Mouse (Mus musculus): ENCODE results near the gene Kcne1l. TPM values are rescaled to one million over a fixed set of nuclear protein-coding genes. Genes with fewer than 3 reads are reported as not detected.
A peak's percentile ranks its signal among the peaks of the same experiment; 100 is the strongest.

Kcne1l gene
- polyA plus RNA-seq, 1 experiment: 0.86 TPM

- TF ChIP-seq POLR2A (IDR thresholded peaks at IDR 0.05; ENCODE audit: control insufficient read depth, extremely low read depth, insufficient read depth, low read length, poor library complexity) (no peak), CTCF (IDR thresholded peaks at IDR 0.05; ENCODE audit: borderline replicate concordance, control insufficient read depth, extremely low read depth, insufficient read depth, low read length, poor library complexity) (no peak)
- peak; percentile 36 for DNase-seq
- no peak overlapping the region for H3K27ac ChIP-seq (ENCODE audit: control insufficient read depth, insufficient read depth, low read length)
- WGBS: 55% methylated on average over 11 of the region's 11 CpGs
- H3K27me3 ChIP-seq (ENCODE audit: control insufficient read depth, insufficient read depth, low read length): no peaks in the 10 kb centered on the region
- H3K4me3 ChIP-seq (ENCODE audit: control insufficient read depth, insufficient read depth, low read length): no peak overlapping the region
- H3K36me3 ChIP-seq (ENCODE audit: control insufficient read depth, insufficient read depth, low read length): no peaks in the 10 kb centered on the region
- H3K4me1 ChIP-seq (replicated peaks; ENCODE audit: control insufficient read depth, insufficient read depth, low read length): no peaks in the 10 kb centered on the region
Observed at GRCm38 (mm10) chrX:142314307-142315024, 8.4 kb upstream of the Kcne1l start.

GRCm38 (mm10) chrX:142310431-142310830 lies 4.3 kb upstream of the Kcne1l start:
- H3K36me3 ChIP-seq (ENCODE audit: control insufficient read depth, insufficient read depth, low read length): no peaks in the 10 kb centered on the region
- WGBS: 90% methylated on average over 5 of the region's 5 CpGs
- no peak for DNase-seq
- H3K4me1 ChIP-seq (replicated peaks; ENCODE audit: control insufficient read depth, insufficient read depth, low read length): no peaks in the 10 kb centered on the region
- no peak for TF ChIP-seq POLR2A (IDR thresholded peaks at IDR 0.05; ENCODE audit: control insufficient read depth, extremely low read depth, insufficient read depth, low read length, poor library complexity)
- TF ChIP-seq CTCF (IDR thresholded peaks at IDR 0.05; ENCODE audit: borderline replicate concordance, control insufficient read depth, extremely low read depth, insufficient read depth, low read length, poor library complexity): no peak
- no peak overlapping the region for H3K27ac ChIP-seq (ENCODE audit: control insufficient read depth, insufficient read depth, low read length)
- H3K27me3 ChIP-seq (ENCODE audit: control insufficient read depth, insufficient read depth, low read length): 0 out of 2 replicates have a peak, but pooled peaks cover 2% of the 10 kb centered on the region
- H3K4me3 ChIP-seq (ENCODE audit: control insufficient read depth, insufficient read depth, low read length): no peak overlapping the region

GRCm38 (mm10) chrX:142305010-142305868 lies 855 bp downstream of the Kcne1l start:
- H3K36me3 ChIP-seq (ENCODE audit: control insufficient read depth, insufficient read depth, low read length): no peaks in the 10 kb centered on the region
- H3K4me3 ChIP-seq (ENCODE audit: control insufficient read depth, insufficient read depth, low read length): no peak overlapping the region
- H3K4me1 ChIP-seq (replicated peaks; ENCODE audit: control insufficient read depth, insufficient read depth, low read length): no peaks in the 10 kb centered on the region
- no peak overlapping the region for H3K27ac ChIP-seq (ENCODE audit: control insufficient read depth, insufficient read depth, low read length)
- 0 out of 2 replicates have a peak, but pooled peaks cover 2% of the 10 kb centered on the region for H3K27me3 ChIP-seq (ENCODE audit: control insufficient read depth, insufficient read depth, low read length)
- DNase-seq: no peak
- TF ChIP-seq CTCF (IDR thresholded peaks at IDR 0.05; ENCODE audit: borderline replicate concordance, control insufficient read depth, extremely low read depth, insufficient read depth, low read length, poor library complexity) (no peak), POLR2A (IDR thresholded peaks at IDR 0.05; ENCODE audit: control insufficient read depth, extremely low read depth, insufficient read depth, low read length, poor library complexity) (no peak)
- WGBS: 49% methylated on average over 31 of the region's 35 CpGs

- H3K4me1 ChIP-seq (replicated peaks; ENCODE audit: control insufficient read depth, insufficient read depth, low read length): no peaks in the 10 kb centered on the region
- no peak for TF ChIP-seq POLR2A (IDR thresholded peaks at IDR 0.05; ENCODE audit: control insufficient read depth, extremely low read depth, insufficient read depth, low read length, poor library complexity)
- no peak for TF ChIP-seq CTCF (IDR thresholded peaks at IDR 0.05; ENCODE audit: borderline replicate concordance, control insufficient read depth, extremely low read depth, insufficient read depth, low read length, poor library complexity)
- H3K36me3 ChIP-seq (ENCODE audit: control insufficient read depth, insufficient read depth, low read length): no peaks in the 10 kb centered on the region
- no peak for DNase-seq
- H3K4me3 ChIP-seq (ENCODE audit: control insufficient read depth, insufficient read depth, low read length): no peak overlapping the region
- H3K27ac ChIP-seq (ENCODE audit: control insufficient read depth, insufficient read depth, low read length): no peak overlapping the region
- H3K27me3 ChIP-seq (ENCODE audit: control insufficient read depth, insufficient read depth, low read length): 0 out of 2 replicates have a peak, but pooled peaks cover 2% of the 10 kb centered on the region
Observed at GRCm38 (mm10) chrX:142304592-142304991, 1.5 kb downstream of the Kcne1l start.

GRCm38 (mm10) chrX:142303456-142303855 lies 2.6 kb downstream of the Kcne1l start:
- no peak overlapping the region for H3K4me3 ChIP-seq (ENCODE audit: control insufficient read depth, insufficient read depth, low read length)
- 55% methylated on average over 2 of the region's 2 CpGs for WGBS
- H3K4me1 ChIP-seq (replicated peaks; ENCODE audit: control insufficient read depth, insufficient read depth, low read length): no peaks in the 10 kb centered on the region
- TF ChIP-seq CTCF (IDR thresholded peaks at IDR 0.05; ENCODE audit: borderline replicate concordance, control insufficient read depth, extremely low read depth, insufficient read depth, low read length, poor library complexity) (no peak), POLR2A (IDR thresholded peaks at IDR 0.05; ENCODE audit: control insufficient read depth, extremely low read depth, insufficient read depth, low read length, poor library complexity) (no peak)
- no peaks in the 10 kb centered on the region for H3K36me3 ChIP-seq (ENCODE audit: control insufficient read depth, insufficient read depth, low read length)
- H3K27me3 ChIP-seq (ENCODE audit: control insufficient read depth, insufficient read depth, low read length): 0 out of 2 replicates have a peak, but pooled peaks cover 2% of the 10 kb centered on the region
- no peak for DNase-seq
- no peak overlapping the region for H3K27ac ChIP-seq (ENCODE audit: control insufficient read depth, insufficient read depth, low read length)

- Histone ChIP-seq H3K27ac (ENCODE audit: control insufficient read depth, insufficient read depth, low read length) (no peak overlapping the region), H3K4me1 (replicated peaks; ENCODE audit: control insufficient read depth, insufficient read depth, low read length) (no peaks in the 10 kb centered on the region), H3K36me3 (ENCODE audit: control insufficient read depth, insufficient read depth, low read length) (no peaks in the 10 kb centered on the region), H3K4me3 (ENCODE audit: control insufficient read depth, insufficient read depth, low read length) (no peak overlapping the region), H3K27me3 (ENCODE audit: control insufficient read depth, insufficient read depth, low read length) (no peaks in the 10 kb centered on the region)
- WGBS: 65% methylated on average over 5 of the region's 5 CpGs
- DNase-seq: no peak
- TF ChIP-seq POLR2A (IDR thresholded peaks at IDR 0.05; ENCODE audit: control insufficient read depth, extremely low read depth, insufficient read depth, low read length, poor library complexity) (no peak), CTCF (IDR thresholded peaks at IDR 0.05; ENCODE audit: borderline replicate concordance, control insufficient read depth, extremely low read depth, insufficient read depth, low read length, poor library complexity) (no peak)
Observed at GRCm38 (mm10) chrX:142285905-142286304, 20.2 kb downstream of the Kcne1l start.

Measured in thymus, adult 2 months (tissue).